Mouse (Mus musculus): ENCODE data around the gene Cylc1. TPM values are rescaled to one million over a fixed set of nuclear protein-coding genes. Genes with fewer than 3 reads are reported as not detected.

Cylc1 gene
- not detected in 2 replicates for polyA plus RNA-seq (2012; rRNA removed)

DNA sequence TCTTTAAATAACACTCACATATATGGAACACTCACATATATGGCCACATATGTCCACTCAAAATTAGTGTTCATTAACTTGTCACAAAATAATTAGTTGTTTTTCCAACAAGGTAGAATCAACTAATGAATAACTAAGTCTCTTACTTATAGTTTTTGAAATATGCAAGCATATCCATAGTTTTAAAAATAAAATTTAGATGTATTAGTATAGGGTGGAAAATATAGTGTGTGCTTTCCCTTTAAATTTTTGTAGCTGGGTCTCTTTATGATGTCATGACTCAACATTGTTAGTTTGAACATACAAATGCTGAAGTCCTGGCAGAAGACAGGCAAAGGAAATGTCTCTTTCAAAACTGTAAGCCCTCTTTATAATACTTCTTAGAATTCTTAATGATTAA, at the start of gene Cylc1:
Gene Cylc1 (plus strand): TSS at position 301 of the 400 bp plus-strand sequence.

DNA sequence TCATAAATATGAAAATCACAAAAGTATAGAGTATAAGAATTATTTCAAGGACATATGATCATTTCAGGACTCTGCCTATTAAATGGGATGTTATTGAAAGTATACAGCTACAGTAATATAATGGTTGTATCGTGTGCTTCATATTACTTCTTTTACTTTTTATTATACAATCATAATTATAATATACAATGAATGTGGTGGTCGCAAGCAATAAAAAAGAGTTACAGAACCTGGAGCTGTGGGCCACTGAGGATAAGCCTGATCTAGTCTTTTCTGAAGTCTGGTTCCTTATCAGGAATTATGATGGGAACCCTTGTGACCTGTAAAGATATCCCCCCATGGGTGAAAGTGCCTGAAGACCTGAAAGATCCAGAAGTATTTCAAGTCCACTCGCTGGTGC, 57.8 kb downstream of the Cylc1 start, which contains the start of gene Gm10112:
Gene Gm10112 (plus strand): TSS at position 301 of the 400 bp plus-strand sequence.

Other genes with a start within 250 kb of the Cylc1 start
- not detected in 2 replicates for gene Gm10112, start 57.9 kb downstream of the Cylc1 start, polyA plus RNA-seq (2012; rRNA removed)

Data from stomach, adult 2 months (tissue).